Mouse (Mus musculus): Measurements from ENCODE around the gene Crhr1. TPM values are rescaled to one million over a fixed set of nuclear protein-coding genes. Genes with fewer than 3 reads are reported as not detected.
A peak's percentile ranks its signal among the peaks of the same experiment; 100 is the strongest.

Gene Crhr1
- polyA plus RNA-seq, 1 experiment from 2014 or later, result 0.24 TPM

DNA sequence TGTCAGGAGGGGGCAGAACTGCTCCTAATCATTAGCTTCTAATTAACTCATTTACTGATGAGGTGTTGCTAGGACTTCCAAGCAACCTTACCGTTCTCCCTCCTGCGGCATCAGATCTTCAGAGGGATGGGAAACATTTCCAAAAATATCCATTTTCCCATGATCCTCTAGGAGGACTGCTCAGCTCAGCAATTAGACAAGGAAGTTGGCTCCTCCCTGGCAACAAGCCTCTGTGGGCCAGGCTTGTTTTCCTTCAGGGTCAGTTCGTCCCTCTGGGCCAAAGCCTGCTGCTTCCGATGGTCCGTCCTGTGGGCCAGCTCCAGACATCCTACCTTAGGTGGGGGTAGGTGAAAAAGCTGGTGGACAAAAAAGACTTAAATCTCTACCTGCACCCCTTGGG lies 28.5 kb downstream of the Crhr1 start:
- H3K27ac ChIP-seq (ENCODE audit: low read depth, low read length), result no peak overlapping the region
- DNase-seq (ENCODE audit: low spot score) (no peak), ATAC-seq (ENCODE audit: insufficient read depth, low FRiP score, low TSS enrichment) (no peak)
- no peaks in the 10 kb centered on the region for H3K36me3 ChIP-seq (ENCODE audit: control insufficient read depth, insufficient read depth, low read length)
- 82% methylated on average over 5 of the region's 5 CpGs for WGBS
- H3K27me3 ChIP-seq (ENCODE audit: control insufficient read depth, insufficient read depth, low read length), result no peaks in the 10 kb centered on the region
- H3K9ac ChIP-seq (ENCODE audit: low read length), result no peak overlapping the region
- no peak overlapping the region for H3K4me2 ChIP-seq (ENCODE audit: low read depth)
- no peak overlapping the region for H3K4me3 ChIP-seq (ENCODE audit: low read depth, low read length)
- peaks cover 5% of the 10 kb centered on the region; the same call in 1 of the 2 replicates for H3K4me1 ChIP-seq (ENCODE audit: control insufficient read depth, insufficient read depth, low read length)
- H3K9me3 ChIP-seq (ENCODE audit: control insufficient read depth, low read length), result no peaks in the 10 kb centered on the region

DNA sequence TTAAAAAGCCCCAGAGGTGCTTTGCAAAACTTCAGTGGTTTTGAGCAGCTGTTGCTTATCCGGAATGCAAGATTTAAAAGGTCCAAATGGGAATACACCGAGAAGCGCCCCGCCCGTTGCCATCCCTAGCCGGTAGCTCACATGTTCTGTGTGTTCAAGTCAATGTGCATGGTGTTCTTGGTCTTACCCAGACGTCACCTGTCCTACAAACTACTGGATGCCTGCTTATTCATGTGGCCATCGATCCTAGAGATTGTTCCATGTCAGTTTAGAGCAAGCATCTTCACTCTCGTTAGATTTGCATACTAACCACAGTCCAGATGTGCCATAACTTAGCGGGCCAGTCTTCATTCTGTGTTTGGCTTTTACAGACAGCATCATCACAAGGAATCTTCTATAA lies 31.6 kb downstream of the Crhr1 start:
- H3K27ac ChIP-seq (ENCODE audit: low read depth, low read length), result no peak overlapping the region
- no peak overlapping the region for H3K4me2 ChIP-seq (ENCODE audit: low read depth)
- WGBS, result 92% methylated on average over 10 of the region's 10 CpGs
- H3K9ac ChIP-seq (ENCODE audit: low read length), result no peak overlapping the region
- H3K4me1 ChIP-seq (ENCODE audit: control insufficient read depth, insufficient read depth, low read length), result no peaks in the 10 kb centered on the region
- no peaks in the 10 kb centered on the region for H3K27me3 ChIP-seq (ENCODE audit: control insufficient read depth, insufficient read depth, low read length)
- no peaks in the 10 kb centered on the region for H3K36me3 ChIP-seq (ENCODE audit: control insufficient read depth, insufficient read depth, low read length)
- H3K4me3 ChIP-seq (ENCODE audit: low read depth, low read length), result no peak overlapping the region
- ATAC-seq (ENCODE audit: insufficient read depth, low FRiP score, low TSS enrichment) (no peak), DNase-seq (ENCODE audit: low spot score) (no peak)
- no peaks in the 10 kb centered on the region for H3K9me3 ChIP-seq (ENCODE audit: control insufficient read depth, low read length)

DNA sequence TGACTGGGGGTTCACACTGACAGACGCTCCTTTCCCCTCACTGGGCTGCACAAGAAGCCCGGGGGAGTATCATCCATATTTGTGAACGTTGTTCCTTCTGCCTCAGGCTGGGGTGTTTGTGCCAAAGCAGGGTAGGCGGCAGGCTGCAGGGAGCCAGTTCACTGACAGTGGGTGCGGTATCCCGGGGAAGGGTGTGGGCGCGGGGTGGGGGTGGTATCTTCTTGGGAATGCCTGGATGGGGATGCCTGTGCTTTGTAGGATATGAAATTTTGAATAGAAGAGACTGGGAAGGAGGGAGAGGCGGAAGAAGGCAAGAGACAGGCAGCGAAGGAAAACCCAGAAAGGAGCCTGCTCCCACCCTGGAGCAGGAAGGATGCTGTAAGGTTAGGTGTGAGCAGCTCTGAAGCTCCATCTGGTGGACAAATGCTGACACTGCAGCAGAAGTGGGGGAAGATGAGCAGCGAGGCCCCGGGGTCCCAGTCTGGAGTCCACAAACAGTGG lies 38.7 kb downstream of the Crhr1 start:
- Histone ChIP-seq H3K27ac (ENCODE audit: low read depth, low read length) (no peak overlapping the region), H3K9me3 (ENCODE audit: control insufficient read depth, low read length) (no peaks in the 10 kb centered on the region), H3K9ac (ENCODE audit: low read length) (no peak overlapping the region), H3K4me3 (ENCODE audit: low read depth, low read length) (no peak overlapping the region), H3K4me2 (ENCODE audit: low read depth) (no peak overlapping the region), H3K36me3 (ENCODE audit: control insufficient read depth, insufficient read depth, low read length) (no peaks in the 10 kb centered on the region), H3K4me1 (ENCODE audit: control insufficient read depth, insufficient read depth, low read length) (no peaks in the 10 kb centered on the region), H3K27me3 (ENCODE audit: control insufficient read depth, insufficient read depth, low read length) (no peaks in the 10 kb centered on the region)
- DNase-seq (ENCODE audit: low spot score), result peak; percentile 77
- WGBS, result 40% methylated on average over 12 of the region's 12 CpGs
- no peak for ATAC-seq (ENCODE audit: insufficient read depth, low FRiP score, low TSS enrichment)

GRCm38 (mm10) chr11:104178893-104179292 lies 46.2 kb downstream of the Crhr1 start:
- Histone ChIP-seq H3K4me2 (ENCODE audit: low read depth) (no peak overlapping the region), H3K4me3 (ENCODE audit: low read depth, low read length) (no peak overlapping the region), H3K27me3 (ENCODE audit: control insufficient read depth, insufficient read depth, low read length) (no peaks in the 10 kb centered on the region), H3K9me3 (ENCODE audit: control insufficient read depth, low read length) (no peaks in the 10 kb centered on the region), H3K9ac (ENCODE audit: low read length) (no peak overlapping the region), H3K36me3 (ENCODE audit: control insufficient read depth, insufficient read depth, low read length) (no peaks in the 10 kb centered on the region), H3K27ac (ENCODE audit: low read depth, low read length) (no peak overlapping the region), H3K4me1 (ENCODE audit: control insufficient read depth, insufficient read depth, low read length) (no peaks in the 10 kb centered on the region)
- DNase-seq (ENCODE audit: low spot score) (no peak), ATAC-seq (ENCODE audit: insufficient read depth, low FRiP score, low TSS enrichment) (no peak)
- 39% methylated on average over 7 of the region's 7 CpGs for WGBS

DNA sequence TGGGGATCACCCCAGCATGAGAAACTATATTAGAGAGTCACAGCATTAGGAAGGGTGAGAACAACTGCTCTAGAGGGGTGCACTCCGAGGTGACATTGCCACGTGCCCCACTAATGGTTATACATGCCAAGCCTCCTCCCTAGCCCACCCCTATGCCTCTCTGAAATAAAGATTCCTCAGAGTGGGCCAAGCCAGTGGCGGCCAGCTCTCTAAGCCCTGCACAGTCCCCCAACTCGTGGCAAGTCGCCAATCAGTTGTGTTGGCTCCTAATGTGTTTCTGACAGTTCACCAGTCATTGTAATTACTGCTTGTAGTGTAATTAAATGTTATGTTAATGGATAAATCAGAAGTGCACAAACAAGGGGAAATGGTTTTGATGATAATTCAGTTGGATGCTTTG lies 47.1 kb downstream of the Crhr1 start:
- Histone ChIP-seq H3K27ac (ENCODE audit: low read depth, low read length) (no peak overlapping the region), H3K9me3 (ENCODE audit: control insufficient read depth, low read length) (no peaks in the 10 kb centered on the region), H3K36me3 (ENCODE audit: control insufficient read depth, insufficient read depth, low read length) (no peaks in the 10 kb centered on the region), H3K27me3 (ENCODE audit: control insufficient read depth, insufficient read depth, low read length) (no peaks in the 10 kb centered on the region), H3K4me1 (ENCODE audit: control insufficient read depth, insufficient read depth, low read length) (no peaks in the 10 kb centered on the region), H3K4me3 (ENCODE audit: low read depth, low read length) (no peak overlapping the region), H3K4me2 (ENCODE audit: low read depth) (no peak overlapping the region), H3K9ac (ENCODE audit: low read length) (no peak overlapping the region)
- ATAC-seq (ENCODE audit: insufficient read depth, low FRiP score, low TSS enrichment) (no peak), DNase-seq (ENCODE audit: low spot score) (no peak)
- WGBS, result 80% methylated on average over 5 of the region's 5 CpGs

DNA sequence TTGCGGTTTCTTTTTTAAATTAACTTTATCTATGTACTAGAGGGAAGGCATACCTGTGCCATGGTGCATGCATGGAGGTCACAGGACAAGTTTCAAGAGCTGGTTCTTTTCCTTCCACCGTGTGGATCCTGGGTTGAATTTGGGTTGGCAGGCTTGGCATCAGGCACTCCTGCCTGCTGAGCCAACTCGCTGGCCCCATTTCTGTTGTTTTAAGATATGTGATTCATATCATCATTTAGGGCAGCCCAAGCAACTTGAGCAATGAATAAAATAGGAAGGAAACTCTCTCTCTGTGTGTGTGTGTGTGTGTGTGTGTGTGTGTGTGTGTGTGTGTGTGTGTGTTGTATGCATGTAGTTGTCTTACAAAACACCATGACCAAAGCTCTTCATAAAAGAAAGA lies 49.5 kb downstream of the Crhr1 start:
- no peaks in the 10 kb centered on the region for H3K27me3 ChIP-seq (ENCODE audit: control insufficient read depth, insufficient read depth, low read length)
- no peak overlapping the region for H3K4me3 ChIP-seq (ENCODE audit: low read depth, low read length)
- no peaks in the 10 kb centered on the region for H3K9me3 ChIP-seq (ENCODE audit: control insufficient read depth, low read length)
- H3K9ac ChIP-seq (ENCODE audit: low read length), result no peak overlapping the region
- DNase-seq (ENCODE audit: low spot score), result no peak
- WGBS, result 85% methylated on average over 3 of the region's 3 CpGs
- H3K4me1 ChIP-seq (ENCODE audit: control insufficient read depth, insufficient read depth, low read length), result no peaks in the 10 kb centered on the region
- H3K4me2 ChIP-seq (ENCODE audit: low read depth), result no peak overlapping the region
- no peak for ATAC-seq (ENCODE audit: insufficient read depth, low FRiP score, low TSS enrichment)
- H3K27ac ChIP-seq (ENCODE audit: low read depth, low read length), result no peak overlapping the region
- no peaks in the 10 kb centered on the region for H3K36me3 ChIP-seq (ENCODE audit: control insufficient read depth, insufficient read depth, low read length)

- H3K4me1 ChIP-seq (ENCODE audit: control insufficient read depth, insufficient read depth, low read length), result no peaks in the 10 kb centered on the region
- no peak for DNase-seq (ENCODE audit: low spot score)
- no peak within 1 kb of the TSS for H3K4me3 ChIP-seq (ENCODE audit: low read depth, low read length)
- H3K27me3 ChIP-seq (ENCODE audit: control insufficient read depth, insufficient read depth, low read length), result no peaks in the 10 kb centered on the region
- 77% methylated on average over 13 of the region's 13 CpGs for WGBS
- H3K9me3 ChIP-seq (ENCODE audit: control insufficient read depth, low read length), result no peaks in the 10 kb centered on the region
- H3K4me2 ChIP-seq (ENCODE audit: low read depth), result no peak within 1 kb of the TSS
- no peak within 1 kb of the TSS for H3K27ac ChIP-seq (ENCODE audit: low read depth, low read length)
- H3K36me3 ChIP-seq (ENCODE audit: control insufficient read depth, insufficient read depth, low read length), result no peaks in the 10 kb centered on the region
- no peak for ATAC-seq (ENCODE audit: insufficient read depth, low FRiP score, low TSS enrichment)
- no peak within 1 kb of the TSS for H3K9ac ChIP-seq (ENCODE audit: low read length)
Observed at GRCm38 (mm10) chr11:104186135-104186836, 53.6 kb downstream of the Crhr1 start, which contains the start of gene Sppl2c. Gene Sppl2c (plus strand): TSS chr11:104186327.

DNA sequence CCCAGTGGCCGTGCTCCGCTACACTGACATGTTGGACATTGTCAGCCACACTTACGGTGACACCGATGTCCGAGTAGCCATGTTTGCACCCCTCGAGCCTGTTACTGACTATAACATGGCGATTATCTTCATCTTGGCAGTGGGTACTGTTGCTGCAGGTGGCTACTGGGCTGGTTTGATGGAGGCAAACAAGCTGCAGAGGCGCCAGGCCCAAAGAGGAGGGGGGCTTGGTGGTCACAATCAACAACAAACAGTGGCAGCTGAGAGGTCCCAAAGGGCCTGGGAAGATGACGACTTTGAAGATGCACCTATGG lies 54.1 kb downstream of the Crhr1 start:
- Histone ChIP-seq H3K9ac (ENCODE audit: low read length) (no peak overlapping the region), H3K27me3 (ENCODE audit: control insufficient read depth, insufficient read depth, low read length) (no peaks in the 10 kb centered on the region), H3K4me1 (ENCODE audit: control insufficient read depth, insufficient read depth, low read length) (no peaks in the 10 kb centered on the region), H3K4me2 (ENCODE audit: low read depth) (no peak overlapping the region), H3K27ac (ENCODE audit: low read depth, low read length) (no peak overlapping the region), H3K36me3 (ENCODE audit: control insufficient read depth, insufficient read depth, low read length) (no peaks in the 10 kb centered on the region), H3K9me3 (ENCODE audit: control insufficient read depth, low read length) (no peaks in the 10 kb centered on the region), H3K4me3 (ENCODE audit: low read depth, low read length) (no peak overlapping the region)
- DNase-seq (ENCODE audit: low spot score) (no peak), ATAC-seq (ENCODE audit: insufficient read depth, low FRiP score, low TSS enrichment) (no peak)
- 92% methylated on average over 9 of the region's 9 CpGs for WGBS

DNA sequence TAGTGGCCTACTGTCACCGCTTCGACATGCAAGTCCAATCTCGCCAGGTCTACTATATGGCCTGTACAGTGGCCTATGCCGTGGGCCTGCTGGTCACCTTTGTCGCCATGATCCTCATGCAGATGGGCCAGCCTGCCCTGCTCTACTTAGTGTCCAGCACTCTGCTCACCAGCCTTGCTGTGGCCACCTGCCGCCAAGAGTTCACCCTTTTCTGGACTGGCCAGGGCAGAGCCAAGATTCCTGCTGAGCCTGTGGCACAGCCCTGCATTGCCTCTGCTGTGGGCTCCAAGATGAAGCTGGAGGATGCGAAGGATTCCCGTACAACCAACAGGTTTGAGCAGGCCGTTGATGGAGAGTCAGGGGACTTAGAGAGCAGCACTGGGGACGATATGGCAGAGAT lies 55.1 kb downstream of the Crhr1 start:
- no peak for DNase-seq (ENCODE audit: low spot score)
- 92% methylated on average over 10 of the region's 10 CpGs for WGBS
- no peaks in the 10 kb centered on the region for H3K4me1 ChIP-seq (ENCODE audit: control insufficient read depth, insufficient read depth, low read length)

More for the DNA sequence above, 55.1 kb downstream of the Crhr1 start:
- Histone ChIP-seq H3K9ac (ENCODE audit: low read length) (no peak overlapping the region), H3K9me3 (ENCODE audit: control insufficient read depth, low read length) (no peaks in the 10 kb centered on the region), H3K27me3 (ENCODE audit: control insufficient read depth, insufficient read depth, low read length) (no peaks in the 10 kb centered on the region), H3K27ac (ENCODE audit: low read depth, low read length) (no peak overlapping the region), H3K4me2 (ENCODE audit: low read depth) (no peak overlapping the region), H3K4me3 (ENCODE audit: low read depth, low read length) (no peak overlapping the region), H3K36me3 (ENCODE audit: control insufficient read depth, insufficient read depth, low read length) (no peaks in the 10 kb centered on the region)
- ATAC-seq (ENCODE audit: insufficient read depth, low FRiP score, low TSS enrichment), result no peak
